Mouse (Mus musculus) liver (tissue): Measurements from ENCODE around the gene Rab44.
"Not testable (repeated sequence)": the region's sequence is repeated elsewhere in the genome, so short reads cannot be mapped to it uniquely, and the experiment has no call there.

ENCODE experiments used
- DNase-seq: peaks from one replicate; pipeline ENCODE4 v3.0.0-alpha.2; 2020; ENCODE audit warnings: mixed read lengths

Rab44 gene

DNA sequence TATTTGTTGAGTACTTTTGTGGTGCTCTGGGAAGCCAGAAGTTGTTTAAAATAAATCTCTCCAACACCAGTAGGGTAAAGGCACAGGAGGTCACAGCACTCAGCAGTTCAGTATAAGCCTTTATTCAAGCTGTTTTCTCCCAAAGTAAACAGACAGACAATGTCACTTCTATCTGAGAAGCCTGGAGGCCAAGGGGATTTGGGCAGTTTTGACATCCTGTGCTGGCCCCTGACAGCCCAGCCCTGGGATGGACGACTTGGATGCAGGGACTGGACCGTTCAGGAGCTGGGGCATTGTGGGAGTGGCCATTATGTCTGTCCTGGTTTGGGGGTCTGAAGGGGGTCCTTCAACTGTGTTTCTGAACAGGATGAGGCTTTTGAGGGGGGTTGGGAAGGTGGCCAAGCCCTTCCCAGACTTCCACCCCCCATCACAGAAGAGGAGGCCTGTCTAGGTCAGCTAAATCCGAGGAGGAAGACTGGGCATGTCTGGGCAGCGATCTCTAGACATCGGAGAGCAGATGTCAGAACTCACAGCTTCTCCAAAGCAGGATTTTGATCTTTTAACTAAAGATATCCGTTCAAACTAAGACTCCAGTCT lies 22.5 kb upstream of the Rab44 start:
- no peak for DNase-seq

DNA sequence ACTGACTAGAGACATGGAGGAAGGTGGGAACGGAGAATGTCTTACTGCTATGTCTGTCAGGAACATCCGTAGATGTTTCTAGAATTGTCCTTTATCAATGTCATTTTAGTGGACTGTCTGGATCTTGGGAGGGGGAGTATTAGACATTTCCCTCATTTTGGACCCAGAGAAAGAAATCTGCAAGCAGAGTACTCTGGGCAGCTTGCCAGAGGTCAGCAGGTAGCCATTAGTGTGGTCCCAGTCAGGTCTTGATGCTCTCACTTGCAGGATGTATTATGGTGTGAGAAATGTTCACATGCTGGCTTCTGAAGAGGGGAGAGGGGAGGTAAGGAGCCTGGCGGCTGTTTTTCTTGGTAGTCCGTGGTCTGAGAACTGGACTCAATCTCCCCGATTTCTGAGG lies 21.4 kb upstream of the Rab44 start:
- DNase-seq, result no peak

DNA sequence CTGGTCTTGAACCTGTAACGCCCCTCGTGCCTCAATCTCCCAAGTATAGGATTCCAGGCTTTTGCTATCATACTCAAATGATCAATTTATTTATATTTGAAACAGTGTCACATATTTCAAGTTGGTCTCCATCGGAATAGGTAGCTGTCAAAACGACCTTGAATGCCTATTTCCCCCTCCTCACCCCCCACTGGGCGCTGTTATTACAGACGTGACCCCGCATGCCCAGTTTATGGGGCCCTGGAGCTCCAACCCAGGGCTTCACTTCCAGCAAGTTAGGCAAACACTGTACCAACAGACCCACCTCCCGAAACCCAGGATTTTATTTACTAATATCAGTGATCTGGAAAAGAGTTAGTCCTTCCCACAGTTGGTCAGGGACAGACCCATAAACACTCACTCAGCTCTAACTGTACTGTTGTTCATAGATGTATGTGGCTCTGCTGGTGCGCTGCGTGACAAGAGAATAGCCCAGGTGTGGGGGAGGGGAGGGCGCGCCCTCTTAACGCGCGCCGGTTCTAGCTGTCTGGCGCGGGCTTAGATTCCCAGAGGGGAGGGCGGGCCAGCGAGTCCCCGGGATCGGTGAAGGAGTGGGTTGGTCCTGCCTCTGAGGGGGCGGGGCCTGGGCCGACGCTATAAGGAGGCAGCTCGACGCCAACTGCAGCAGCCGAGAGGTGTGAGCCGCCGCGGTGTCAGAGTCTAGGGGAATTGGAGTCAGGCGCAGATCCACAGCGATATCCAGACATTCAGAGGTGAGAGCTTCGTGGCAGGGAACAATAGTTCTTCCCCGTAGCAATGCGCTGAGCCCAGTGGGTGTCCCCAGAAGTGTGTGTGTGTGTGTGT lies 20.6 kb upstream of the Rab44 start:
- peak; percentile 88 for DNase-seq

DNA sequence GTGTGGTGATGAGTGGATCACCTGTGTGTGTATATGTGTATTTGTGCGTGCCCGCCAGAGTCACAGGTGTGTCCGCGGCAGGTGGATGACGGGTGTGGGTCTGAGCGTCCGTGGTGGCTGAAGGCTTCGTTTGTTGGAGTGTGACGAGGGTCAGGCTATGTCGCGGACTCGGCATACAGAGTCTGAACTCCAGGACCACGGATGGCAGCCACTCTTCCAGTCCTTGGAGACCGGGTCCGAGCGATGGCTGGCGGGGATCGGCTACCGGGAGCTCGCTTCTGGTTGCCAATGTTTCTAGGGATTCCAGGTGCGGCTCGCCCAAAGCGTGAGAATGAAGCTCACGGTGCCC lies 20.0 kb upstream of the Rab44 start:
- no peak for DNase-seq

DNA sequence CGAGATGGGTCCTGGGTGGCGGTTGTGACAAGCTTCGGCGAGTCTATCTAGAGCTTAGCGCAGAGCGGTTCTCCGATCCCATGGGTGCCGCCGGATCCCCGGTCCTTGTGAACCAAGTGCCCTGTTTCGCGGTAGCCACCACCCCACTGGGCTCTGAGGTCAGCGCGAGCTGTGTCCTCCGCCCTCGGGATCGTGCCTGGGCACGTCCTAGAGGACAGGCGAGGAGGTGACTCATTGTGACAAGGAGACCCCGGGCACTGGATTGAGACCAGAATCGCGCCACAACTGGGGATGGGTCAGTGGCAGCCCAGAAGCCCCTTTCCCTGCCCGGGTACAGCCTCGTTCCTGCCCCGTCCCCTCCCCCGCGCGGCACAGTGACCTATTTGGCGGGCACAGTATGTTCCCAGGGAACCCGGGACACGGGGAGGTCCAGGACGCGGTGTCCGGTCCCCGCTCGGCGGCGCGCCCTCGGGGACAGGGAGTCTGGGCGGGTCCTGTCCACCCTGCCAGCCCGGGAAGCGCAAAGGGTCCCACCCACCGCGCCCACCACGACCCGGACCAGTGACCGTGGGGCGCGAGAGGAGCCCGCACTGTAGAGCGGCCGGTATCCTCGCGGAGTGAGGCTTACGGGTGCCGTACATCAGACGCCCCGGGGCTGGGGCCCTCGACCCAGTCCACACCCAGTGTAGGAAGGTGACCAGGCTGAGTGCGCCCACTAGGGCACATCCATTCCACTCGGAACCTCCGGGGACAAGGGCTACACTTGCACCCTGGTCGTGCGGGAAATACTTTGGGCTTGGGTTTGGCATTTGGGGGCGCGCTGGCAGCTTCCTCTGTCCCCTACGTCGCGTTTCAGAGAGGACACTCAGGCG lies 19.4 kb upstream of the Rab44 start:
- DNase-seq, result no peak

DNA sequence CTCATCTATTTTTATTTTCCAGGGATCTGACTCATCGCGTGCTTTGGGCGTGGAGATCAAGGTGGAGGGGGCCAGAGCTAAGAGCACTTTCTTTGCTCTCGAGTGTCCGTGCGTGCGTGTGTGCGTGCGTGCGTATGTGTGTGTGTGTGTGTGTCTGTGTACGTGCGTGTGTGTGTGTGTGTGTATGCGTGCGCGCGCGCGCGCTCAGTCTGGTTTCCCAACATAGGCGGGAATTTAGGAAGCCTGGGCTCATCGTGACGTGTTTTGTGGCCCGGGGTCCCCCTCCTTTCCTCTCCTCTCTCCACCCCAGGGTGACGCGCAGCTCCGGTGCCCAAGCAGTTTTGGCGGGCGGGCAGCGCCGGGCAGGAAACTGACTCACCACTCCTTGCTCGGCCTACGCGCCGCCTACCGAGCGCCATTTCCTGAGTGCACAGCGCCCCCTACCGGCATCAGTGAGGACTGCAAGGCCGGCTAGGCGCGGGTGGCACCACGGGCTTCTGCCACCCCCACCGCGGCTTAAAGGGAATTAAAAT lies 18.7 kb upstream of the Rab44 start:
- DNase-seq, result peak; percentile 88

DNA sequence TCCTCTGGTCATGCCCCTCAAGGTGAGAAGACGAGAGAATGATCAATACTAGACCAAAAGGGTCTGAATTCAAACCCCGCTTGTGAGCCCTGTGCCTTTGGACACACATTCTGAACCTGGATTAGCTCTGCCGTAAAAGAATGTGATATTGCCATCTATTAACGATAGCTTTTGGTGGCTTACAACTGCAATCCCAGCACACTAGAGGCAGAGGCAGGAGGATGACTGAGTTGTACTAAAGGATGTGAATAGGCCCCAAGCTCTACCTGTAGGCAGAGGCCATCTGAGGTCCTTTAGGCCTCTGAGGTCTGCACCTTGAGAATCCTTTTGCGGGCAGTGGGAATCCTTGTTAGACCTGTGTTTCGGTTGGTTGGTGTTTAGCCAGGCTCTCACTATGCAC lies 17.7 kb upstream of the Rab44 start:
- DNase-seq, result no peak

DNA sequence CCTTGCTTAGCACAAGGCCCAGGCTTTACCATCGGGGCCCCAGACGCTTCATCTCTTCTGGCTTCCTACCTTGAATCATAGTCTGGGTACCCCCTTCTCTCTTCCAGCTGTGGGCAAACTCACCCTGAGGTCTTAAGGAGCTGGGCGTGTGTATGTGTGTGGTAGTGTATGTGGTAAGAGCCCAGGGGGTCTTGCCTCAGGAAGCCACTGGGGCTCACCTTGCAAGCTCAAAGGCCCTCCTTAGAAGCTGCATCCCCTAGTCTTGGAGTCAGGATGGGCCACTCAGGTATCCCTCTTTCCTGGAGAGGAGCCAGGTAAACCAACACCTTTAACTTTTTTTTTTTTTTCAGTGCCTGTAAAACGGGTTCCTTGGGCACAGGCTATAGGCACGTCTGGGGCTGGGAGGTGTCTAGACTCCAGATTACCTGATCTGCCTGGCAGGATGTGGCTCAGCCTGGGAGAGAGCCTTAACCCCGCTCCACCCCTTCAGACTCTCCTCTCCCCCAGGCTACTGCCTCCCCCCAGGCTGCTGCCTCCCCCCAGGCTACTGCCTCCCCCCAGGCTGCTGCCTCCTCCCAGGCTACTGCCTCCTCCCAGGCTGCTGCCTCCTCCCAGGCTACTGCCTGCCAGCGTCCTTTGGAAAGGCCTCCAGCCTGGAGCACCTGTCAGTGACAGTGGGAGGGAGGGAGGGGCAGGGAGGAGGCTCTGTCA lies 16.9 kb upstream of the Rab44 start:
- no peak for DNase-seq

DNA sequence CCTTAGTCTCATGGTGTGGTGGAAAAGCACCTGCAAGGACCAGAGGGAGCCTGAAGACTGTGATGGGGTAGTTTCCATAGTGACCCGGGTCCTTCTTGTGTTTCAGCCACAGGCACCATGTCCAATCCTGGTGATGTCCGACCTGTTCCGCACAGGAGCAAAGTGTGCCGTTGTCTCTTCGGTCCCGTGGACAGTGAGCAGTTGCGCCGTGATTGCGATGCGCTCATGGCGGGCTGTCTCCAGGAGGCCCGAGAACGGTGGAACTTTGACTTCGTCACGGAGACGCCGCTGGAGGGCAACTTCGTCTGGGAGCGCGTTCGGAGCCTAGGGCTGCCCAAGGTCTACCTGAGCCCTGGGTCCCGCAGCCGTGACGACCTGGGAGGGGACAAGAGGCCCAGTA lies 15.7 kb upstream of the Rab44 start:
- DNase-seq, result no peak

DNA sequence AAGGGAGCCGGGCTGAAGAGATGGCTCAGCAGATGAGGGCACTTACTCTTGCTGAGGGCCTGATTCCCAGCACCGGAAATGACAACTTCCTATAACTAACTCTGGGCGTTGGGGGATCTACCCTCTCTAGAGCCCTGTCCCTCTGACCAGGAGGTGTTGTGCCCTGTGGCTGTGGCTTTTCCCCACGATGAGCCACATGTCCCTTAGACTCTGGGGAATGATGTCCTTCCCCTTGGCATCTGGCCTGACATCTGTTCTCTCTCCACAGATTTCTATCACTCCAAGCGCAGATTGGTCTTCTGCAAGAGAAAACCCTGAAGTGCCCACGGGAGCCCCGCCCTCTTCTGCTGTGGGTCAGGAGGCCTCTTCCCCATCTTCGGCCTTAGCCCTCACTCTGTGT lies 14.9 kb upstream of the Rab44 start:
- DNase-seq, result no peak

DNA sequence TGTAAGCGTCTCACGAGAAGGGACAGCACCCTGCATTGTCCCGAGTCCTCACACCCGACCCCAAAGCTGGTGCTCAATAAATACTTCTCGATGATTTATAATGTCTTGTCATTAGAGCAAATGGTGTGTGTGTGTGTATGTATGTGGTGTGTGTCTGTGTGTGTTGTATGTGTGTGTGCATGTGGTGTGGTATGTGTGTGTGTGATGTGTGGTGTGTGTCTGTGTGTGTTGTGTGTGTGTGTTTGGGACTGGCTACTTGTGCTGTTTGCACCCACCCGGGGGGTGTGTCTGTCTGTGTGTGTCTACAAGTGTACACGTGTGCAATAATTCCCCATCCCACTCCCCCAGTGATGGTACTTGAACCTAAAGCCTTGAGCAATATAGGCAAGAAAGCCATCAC lies 13.3 kb upstream of the Rab44 start:
- DNase-seq, result no peak

DNA sequence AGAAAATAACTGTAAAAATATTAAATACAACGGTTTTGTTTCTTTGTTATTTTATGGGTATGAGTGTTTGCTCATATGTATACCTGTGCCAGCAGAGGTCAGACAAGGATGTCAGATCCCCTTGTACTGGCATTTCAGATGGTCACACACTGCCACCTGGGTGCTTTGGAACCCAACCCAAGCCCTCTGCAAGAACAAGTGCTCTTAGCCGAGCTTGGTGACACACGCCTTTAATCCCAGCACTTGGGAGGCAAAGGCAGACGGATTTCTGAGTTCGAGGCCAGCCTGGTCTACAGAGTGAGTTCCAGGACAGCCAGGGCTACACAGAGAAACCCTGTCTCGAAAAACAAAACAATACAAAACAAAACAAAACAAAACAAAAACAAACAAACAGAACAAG lies 3.6 kb upstream of the Rab44 start:
- DNase-seq, result not testable (repeated sequence)

DNA sequence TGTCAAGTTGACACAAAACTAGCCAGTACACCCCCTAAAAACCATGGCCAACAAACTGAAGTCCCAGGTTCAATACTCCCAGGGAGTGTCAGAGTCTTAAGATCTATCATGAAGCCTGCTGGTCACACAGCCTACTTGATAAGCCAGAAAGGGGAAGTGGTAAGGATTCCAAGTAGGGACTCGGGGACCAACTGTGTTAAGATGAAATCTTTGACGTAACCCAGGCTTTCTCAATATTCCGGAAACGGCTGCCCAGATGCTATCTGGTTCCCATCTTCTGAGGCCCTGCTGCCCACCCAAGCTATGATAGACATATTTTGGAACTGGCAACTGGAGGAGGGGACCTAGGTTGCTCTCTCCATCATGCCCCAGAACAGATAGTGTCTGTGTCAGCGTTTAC lies 2.6 kb upstream of the Rab44 start:
- no peak for DNase-seq

DNA sequence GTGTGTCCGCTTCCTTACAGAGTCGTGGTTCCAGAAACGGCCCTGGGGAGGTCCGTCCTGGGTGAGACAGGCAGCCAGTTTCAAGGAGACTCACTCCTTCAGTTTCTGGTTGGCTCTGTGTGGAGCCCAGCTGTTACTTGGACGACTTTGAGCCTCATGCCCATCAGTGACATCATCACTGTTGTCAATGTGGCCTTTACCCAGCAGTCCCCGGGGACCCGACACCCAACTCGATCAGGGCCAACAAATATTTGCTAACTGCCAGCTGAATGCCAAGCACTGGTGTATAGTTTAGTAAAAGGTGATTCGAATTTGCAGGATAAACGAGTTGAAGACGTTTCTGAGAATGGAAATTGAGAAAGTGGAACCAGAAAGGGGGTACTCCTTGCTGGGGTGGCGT lies 2.1 kb downstream of the Rab44 start:
- no peak for DNase-seq

DNA sequence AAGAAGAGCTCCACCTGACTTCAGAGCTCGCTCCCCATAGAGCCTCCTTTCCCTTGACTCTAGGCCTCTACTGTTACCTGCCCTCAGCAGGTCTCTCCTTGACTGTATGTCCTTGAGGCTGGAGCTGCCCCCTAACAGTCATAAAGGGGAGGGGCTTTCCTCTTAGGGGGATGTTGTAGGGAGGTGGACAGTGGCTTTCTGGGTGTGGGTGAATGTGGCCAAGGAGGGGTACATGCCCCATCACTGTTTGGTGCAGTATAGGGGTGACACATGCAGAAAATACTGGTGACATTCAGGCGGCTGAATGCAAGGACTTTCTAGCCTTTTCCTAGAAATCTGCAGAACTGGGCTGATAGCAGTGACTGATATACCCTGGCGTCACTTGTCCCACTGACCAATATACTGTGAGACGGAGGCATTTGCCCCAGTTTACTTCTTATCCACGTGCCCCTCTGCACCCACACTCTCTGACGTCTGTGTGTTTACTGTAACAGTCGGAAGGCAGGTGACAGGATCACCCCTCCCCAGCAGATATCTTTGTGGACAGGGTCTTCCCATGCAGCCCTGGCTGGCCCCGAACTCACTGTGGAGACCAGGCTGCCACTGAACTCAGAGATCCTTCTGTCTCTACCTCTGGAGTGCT lies 3.2 kb downstream of the Rab44 start:
- no peak for DNase-seq

DNA sequence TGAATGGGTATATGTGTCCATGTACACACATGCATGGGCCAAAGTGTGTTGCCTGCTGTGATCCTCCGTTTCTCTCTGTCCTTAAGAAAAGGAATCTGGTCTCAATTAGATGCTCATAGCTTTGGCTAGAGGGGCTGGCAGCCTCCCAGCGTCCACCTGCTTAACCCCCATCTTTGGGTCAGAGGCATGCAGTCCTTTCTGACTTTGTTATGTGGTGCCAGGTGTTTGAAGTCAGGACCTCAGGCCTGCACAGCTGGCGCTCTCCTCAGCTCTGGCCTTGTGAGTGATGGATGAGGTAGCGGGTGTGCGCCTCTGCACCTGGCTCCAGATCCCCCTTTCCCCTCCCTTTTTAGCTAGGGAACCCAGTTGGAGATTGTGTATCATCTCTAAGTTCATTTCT lies 4.1 kb downstream of the Rab44 start:
- no peak for DNase-seq

DNA sequence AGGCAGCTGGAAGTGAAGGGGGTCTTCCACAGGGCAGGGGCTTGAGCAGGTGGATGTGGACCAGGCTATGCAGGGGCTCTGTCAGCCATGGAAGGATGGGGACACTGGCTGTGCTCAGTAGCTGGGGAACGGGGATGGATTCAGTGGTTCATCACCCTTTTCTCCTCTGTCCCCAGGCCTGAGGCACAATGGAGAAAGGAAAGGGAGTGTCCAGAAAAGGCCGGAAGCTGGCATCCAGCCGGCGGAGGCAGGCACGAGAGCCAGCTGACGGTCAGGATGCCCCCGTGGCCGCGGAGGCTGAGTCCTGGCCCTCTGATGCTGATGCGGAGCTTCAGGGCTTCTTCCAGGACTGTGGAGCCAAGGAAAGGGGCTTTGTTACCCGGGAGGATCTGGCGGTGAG lies 6.7 kb downstream of the Rab44 start:
- no peak for DNase-seq

DNA sequence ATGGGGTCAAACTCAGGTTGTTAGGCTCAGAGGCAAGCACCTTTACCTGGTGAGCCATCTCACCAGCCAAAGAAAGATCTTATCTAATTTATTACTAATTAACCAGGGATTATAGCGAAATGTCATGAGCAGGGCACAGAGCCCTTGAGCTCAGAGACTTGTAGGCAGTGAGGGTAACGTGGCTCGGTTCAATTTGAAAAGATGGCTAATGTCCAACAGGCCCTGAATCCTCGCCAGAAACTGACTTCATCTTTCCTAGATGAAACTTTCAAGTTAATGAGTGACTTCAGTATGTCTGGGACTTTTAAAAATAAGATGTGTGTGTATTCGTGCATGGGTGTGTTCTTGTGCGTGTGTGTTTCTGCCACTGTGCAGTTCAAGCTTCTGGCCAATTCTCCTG lies 8.9 kb downstream of the Rab44 start:
- no peak for DNase-seq

DNA sequence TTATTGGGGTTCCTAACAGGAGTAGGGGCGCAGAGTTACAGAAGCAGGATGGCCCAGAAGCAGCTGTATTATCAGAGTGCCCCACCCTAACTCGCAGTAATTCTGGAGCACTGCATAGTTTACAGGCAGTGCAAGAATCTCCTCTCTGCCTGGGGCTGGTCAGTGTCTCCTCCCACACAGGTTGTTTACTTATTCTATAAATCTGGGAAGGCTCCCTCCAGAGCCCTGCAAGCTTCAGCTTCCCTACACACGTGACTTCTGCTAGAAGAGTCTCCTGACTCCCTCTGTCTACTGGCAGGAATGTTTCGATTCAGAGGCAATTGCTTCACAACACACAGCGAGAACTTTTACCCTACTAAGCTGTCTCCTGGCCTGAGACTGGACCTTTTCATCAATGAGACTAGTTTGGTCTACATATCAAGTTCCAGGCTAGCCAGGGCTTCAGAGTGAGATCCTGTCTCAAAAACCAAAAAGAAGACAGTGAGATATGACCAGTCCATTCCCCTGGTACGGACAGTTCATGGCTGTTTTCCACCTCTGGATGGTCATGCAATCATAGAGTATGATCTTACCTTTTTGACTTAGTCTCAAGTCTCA lies 9.7 kb downstream of the Rab44 start:
- DNase-seq, result no peak

DNA sequence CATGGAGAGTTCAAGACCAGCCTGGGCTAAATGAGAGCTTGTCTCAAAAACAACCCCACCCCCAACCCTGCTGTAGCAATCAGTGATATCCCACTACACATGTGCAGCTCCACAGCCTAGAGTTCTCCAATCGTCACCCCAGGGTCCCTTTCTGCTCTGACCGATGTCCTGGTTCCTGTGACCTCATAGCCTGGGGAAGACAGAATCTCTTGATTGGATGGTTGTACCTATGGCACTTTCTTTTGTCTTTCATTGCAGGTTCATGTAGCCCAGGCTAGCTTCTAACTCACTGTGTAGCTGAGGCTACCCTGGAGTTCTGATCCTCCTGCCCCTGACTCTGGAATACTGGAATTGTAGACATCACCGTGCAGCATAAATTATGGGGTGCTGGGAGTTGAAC lies 12.6 kb downstream of the Rab44 start:
- no peak for DNase-seq

DNA sequence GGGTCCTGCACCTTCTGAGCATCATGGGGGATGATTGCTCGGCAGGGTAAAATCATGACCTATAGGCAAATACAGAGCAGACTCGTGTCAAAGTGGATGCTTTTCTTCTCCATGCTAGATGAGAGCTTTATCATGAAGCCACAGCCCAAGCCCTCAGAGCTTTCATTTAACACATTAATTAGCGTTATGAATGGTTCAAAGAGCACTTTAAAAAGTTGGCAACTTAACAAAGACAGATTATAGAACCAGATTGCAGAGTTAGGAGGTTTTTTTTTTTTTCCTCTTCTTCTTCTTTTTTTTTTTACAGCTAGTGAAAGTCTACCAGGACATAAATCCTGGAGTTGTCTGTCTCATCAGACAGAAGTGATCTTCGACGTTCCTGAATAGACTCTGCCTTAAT lies 15.4 kb downstream of the Rab44 start:
- DNase-seq, result no peak

DNA sequence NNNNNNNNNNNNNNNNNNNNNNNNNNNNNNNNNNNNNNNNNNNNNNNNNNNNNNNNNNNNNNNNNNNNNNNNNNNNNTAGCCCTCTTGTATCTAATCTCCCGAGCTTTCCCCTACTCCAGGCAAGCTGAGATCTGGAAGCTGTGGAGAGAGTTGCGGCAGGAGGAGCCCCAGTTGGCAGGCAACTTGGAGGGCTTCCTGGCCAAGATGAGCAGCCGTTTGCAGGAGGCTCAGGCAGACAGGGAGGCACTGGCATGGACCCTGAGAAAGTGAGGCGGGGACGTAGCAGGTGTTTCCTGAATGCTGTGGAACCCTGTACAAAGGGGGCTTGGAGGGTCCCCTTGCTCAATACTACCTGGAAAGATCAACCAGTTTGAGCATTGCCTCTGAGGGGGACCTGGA lies 21.1 kb downstream of the Rab44 start:
- no peak for DNase-seq
